Mouse (Mus musculus) ES-Bruce4 (cell line): ENCODE data around the gene Wdr34.

Experiments
- CTCF ChIP-seq: IDR thresholded peaks from one replicate; pipeline ENCODE4 v1.8.1; 2011; ENCODE audit warnings: low read depth, low read length
- POLR2A ChIP-seq: IDR thresholded peaks from one replicate; pipeline ENCODE4 v1.8.1; 2011; ENCODE audit warnings: low read length; ENCODE audit not compliant: insufficient read depth

DNA sequence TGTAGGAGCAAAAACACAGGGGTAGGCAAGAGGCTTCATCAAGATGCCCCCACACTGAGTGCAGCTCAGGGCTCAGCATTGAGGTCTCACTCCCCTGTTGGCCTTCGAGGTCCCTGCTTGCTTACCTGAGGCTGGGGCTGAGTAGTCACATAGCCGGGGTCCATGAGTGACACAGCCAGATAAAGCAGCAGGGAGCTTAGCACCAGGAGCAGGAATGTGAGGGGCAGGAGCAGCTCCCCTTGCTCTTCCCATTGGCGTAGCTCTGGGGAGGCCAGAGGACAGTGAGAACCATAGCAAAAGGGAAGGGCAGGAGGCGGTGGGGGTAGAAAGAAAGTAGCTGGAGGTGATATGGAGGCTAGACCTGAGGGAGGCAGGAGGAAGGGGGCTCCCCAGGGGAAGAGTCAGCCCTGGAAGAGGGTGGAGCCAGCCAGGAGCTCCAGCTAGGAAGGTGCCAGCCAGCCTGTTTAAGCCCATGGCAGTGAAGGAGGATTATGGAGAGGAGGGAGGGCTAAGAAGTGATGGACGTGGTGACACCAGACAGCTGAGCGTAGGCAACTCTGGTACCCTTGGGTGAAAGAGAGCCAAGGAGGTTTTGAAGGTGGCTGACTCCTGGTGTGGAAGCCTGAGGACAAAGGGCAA is 43.7 kb upstream of the Wdr34 start:
- no peak for TF ChIP-seq POLR2A
- no peak for TF ChIP-seq CTCF
